In genomic region chr2:11662143-11662906, GRCm38 (mm10) we compare ENCODE assay signal across 34 mouse cellular contexts. TPM values are rescaled to one million over a fixed set of nuclear protein-coding genes. Genes with fewer than 3 reads are reported as not detected.
DNase-seq lines count a peak whose midpoint lies in the region; ATAC-seq and TF ChIP-seq lines count a peak whose summit lies in the region.
"Had no signal": no experiment of that assay in that cellular context is flagged by ENCODE, and none has a peak within 500 bp of the region (broad histone marks: within the 10 kb centered on the region; RNA-seq: fewer than 3 reads in every experiment).

No protein-coding gene starts in this region.

- no peaks in the 10 kb centered on the region for H3K9me3 ChIP-seq in hindbrain, embryonic 14.5 days (ENCODE audit: control insufficient read depth, low read length)
- H3K9me3 ChIP-seq: embryonic facial prominence, embryonic 12.5 days; forebrain, embryonic 12.5 days; limb, embryonic 15.5 days; liver, embryonic 15.5 days; midbrain, embryonic 10.5 days; neural tube, embryonic 15.5 days; stomach, embryonic 15.5 days had no signal

- H3K27ac ChIP-seq in gastrocnemius, adult 2 months: no peak overlapping the region
- H3K27ac ChIP-seq in hindbrain, embryonic 14.5 days: no peak overlapping the region
- H3K27ac ChIP-seq: embryonic facial prominence, embryonic 12.5 days; forebrain, embryonic 12.5 days; left cerebral cortex, adult 2 months; limb, embryonic 15.5 days; liver, embryonic 15.5 days; midbrain, embryonic 10.5 days; neural tube, embryonic 15.5 days; stomach, embryonic 15.5 days had no signal

- H3K27me3 ChIP-seq in hindbrain, embryonic 14.5 days (ENCODE audit: control insufficient read depth, insufficient read depth, low read length): no peaks in the 10 kb centered on the region
- H3K27me3 ChIP-seq: embryonic facial prominence, embryonic 12.5 days; forebrain, embryonic 12.5 days; heart, embryonic 12.5 days; limb, embryonic 15.5 days; liver, embryonic 15.5 days; neural tube, embryonic 15.5 days; stomach, embryonic 15.5 days had no signal

- no peak for TF ChIP-seq CTCF in gastrocnemius, adult 2 months (IDR thresholded peaks at IDR 0.05)

- DNase-seq in spleen, postnatal 36 days (ENCODE audit: low spot score in 2 of 2): peak; percentile 59 to 68
- no peak for DNase-seq in spleen, adult 12 weeks (ENCODE audit: low spot score)
- no peak for DNase-seq in thymus, postnatal 0 days (ENCODE audit: low spot score)
- DNase-seq in gastrocnemius, adult 2 months: no peak
- no peak for DNase-seq in adipocyte (ENCODE audit: low spot score)
- DNase-seq in hindbrain, embryonic 14.5 days (ENCODE audit: low spot score): no peak
- DNase-seq: adrenal gland, postnatal 36 days; cerebellum, adult 11-12 months; cerebellum, postnatal 14 days; heart, postnatal 10 days; kidney, adult 18-20 months; kidney, postnatal 10 days; left cerebral cortex, postnatal 4 days; lung, postnatal 4 days had no signal

- no peak overlapping the region for H3K4me3 ChIP-seq in gastrocnemius, adult 2 months
- no peak overlapping the region for H3K4me3 ChIP-seq in hindbrain, embryonic 14.5 days (replicated peaks; ENCODE audit: low read length)
- H3K4me3 ChIP-seq: embryonic facial prominence, embryonic 12.5 days; forebrain, embryonic 12.5 days; heart, embryonic 12.5 days; left cerebral cortex, adult 2 months; limb, embryonic 15.5 days; liver, embryonic 15.5 days; midbrain, embryonic 10.5 days; neural tube, embryonic 15.5 days; stomach, embryonic 15.5 days had no signal

- no peaks in the 10 kb centered on the region for H3K4me1 ChIP-seq in hindbrain, embryonic 14.5 days (replicated peaks; ENCODE audit: control insufficient read depth, insufficient read depth, low read length)
- H3K4me1 ChIP-seq: embryonic facial prominence, embryonic 12.5 days; forebrain, embryonic 12.5 days; limb, embryonic 15.5 days; liver, embryonic 15.5 days; stomach, embryonic 15.5 days had no signal

- ATAC-seq in activated CD4-positive, CD25-positive, alpha-beta regulatory T cell, adult 4 months: peak; percentile 37
- peak; percentile 59 for ATAC-seq in megakaryocyte, adult 5-6 weeks (ENCODE audit: poor library complexity, severe bottlenecking)
- ATAC-seq in hindbrain, embryonic 14.5 days (ENCODE audit: low FRiP score): no peak
- ATAC-seq: midbrain, embryonic 16.5 days had no signal

- H3K4me2 ChIP-seq in hindbrain, embryonic 14.5 days (replicated peaks): no peak overlapping the region
- H3K4me2 ChIP-seq: embryonic facial prominence, embryonic 12.5 days; forebrain, embryonic 12.5 days; heart, embryonic 12.5 days; limb, embryonic 15.5 days; liver, embryonic 15.5 days; neural tube, embryonic 15.5 days; stomach, embryonic 15.5 days had no signal

- no peak overlapping the region for H3K9ac ChIP-seq in hindbrain, embryonic 14.5 days
- H3K9ac ChIP-seq: embryonic facial prominence, embryonic 12.5 days; forebrain, embryonic 12.5 days; heart, embryonic 12.5 days; limb, embryonic 15.5 days; liver, embryonic 15.5 days; neural tube, embryonic 15.5 days; stomach, embryonic 15.5 days had no signal

- H3K36me3 ChIP-seq in hindbrain, embryonic 14.5 days (replicated peaks; ENCODE audit: control insufficient read depth, insufficient read depth): no peaks in the 10 kb centered on the region
- H3K36me3 ChIP-seq: embryonic facial prominence, embryonic 12.5 days; forebrain, embryonic 12.5 days; heart, embryonic 12.5 days; limb, embryonic 15.5 days; liver, embryonic 15.5 days; midbrain, embryonic 10.5 days; neural tube, embryonic 15.5 days; stomach, embryonic 15.5 days had no signal

- 87% methylated on average over 6 of the region's 6 CpGs for WGBS in hindbrain, embryonic 14.5 days

- intact Hi-C loops in gastrocnemius, adult 2 months (cut with DNase I): loop anchor here (5.0 kb wide), 1 partner anchor 210 kb away; no protein-coding TSS in a partner anchor

RNA-seq across cellular contexts. Expression of gene Il2ra, which starts 19.7 kb away (rescaled TPM):
- 100 to 1,000 TPM; 305 to 312 TPM for polyA plus RNA-seq in activated CD4-positive, CD25-positive, alpha-beta regulatory T cell, adult 4 months (2017; shearing (Covaris generic))
- total RNA-seq in megakaryocyte, adult 5-6 weeks (2015): 0.42 and 0.75 TPM in 2 replicates
- not detected in 2 replicates for total RNA-seq in megakaryocyte, adult 5-6 weeks (2017)
- 46.0 and 51.1 TPM in 2 replicates for polyA plus RNA-seq in thymus, postnatal 0 days (2015; fragmentation: Nextera tagmentation; extraction: Ambion mirVana)
- under 1 TPM; 0.45 to 0.92 TPM for total RNA-seq in gastrocnemius, adult 2 months (2021)
- 0.09 TPM in 1 of 2 replicates, not detected in the other for polyA plus RNA-seq in hindbrain, embryonic 14.5 days (2014; fragmentation: Nextera tagmentation; extraction: Ambion mirVana)
- total RNA-seq: ES-E14; layer of hippocampus, postnatal 10 days; left cerebral cortex, postnatal 4 days had no signal
- polyA plus RNA-seq: C2C12; embryonic facial prominence, embryonic 12.5 days; forebrain, embryonic 12.5 days; heart, embryonic 12.5 days; hindbrain, embryonic 11.5 days; limb, embryonic 15.5 days; liver, embryonic 15.5 days; midbrain, embryonic 10.5 days; neural tube, embryonic 15.5 days had no signal

RNA-seq across cellular contexts. Expression of gene Gm17490, which starts 36.3 kb away (rescaled TPM):
- polyA plus RNA-seq in activated CD4-positive, CD25-positive, alpha-beta regulatory T cell, adult 4 months (2017; shearing (Covaris generic)): not detected
- total RNA-seq in megakaryocyte, adult 5-6 weeks (2015): not detected in 2 replicates
- total RNA-seq in megakaryocyte, adult 5-6 weeks (2017): not detected in 2 replicates
- not detected in 2 replicates for polyA plus RNA-seq in thymus, postnatal 0 days (2015; fragmentation: Nextera tagmentation; extraction: Ambion mirVana)
- not detected for total RNA-seq in gastrocnemius, adult 2 months (2021)
- polyA plus RNA-seq in hindbrain, embryonic 14.5 days (2014; fragmentation: Nextera tagmentation; extraction: Ambion mirVana): not detected in 2 replicates
- total RNA-seq: adrenal gland, postnatal 36 days; ES-E14; gastrocnemius, adult 18-20 months; heart, postnatal 10 days; layer of hippocampus, postnatal 10 days; left cerebral cortex, adult 2 months; left cerebral cortex, postnatal 4 days had no signal
- polyA plus RNA-seq: C2C12; embryonic facial prominence, embryonic 12.5 days; forebrain, embryonic 12.5 days; gonadal fat pad, adult 2 months; heart, embryonic 12.5 days; hindbrain, embryonic 11.5 days; limb, embryonic 15.5 days; liver, embryonic 15.5 days; lung, embryonic 16.5 days; midbrain, embryonic 10.5 days; midbrain, embryonic 16.5 days; neural tube, embryonic 15.5 days; small intestine, adult 2 months; stomach, embryonic 15.5 days had no signal

RNA-seq across cellular contexts. Expression of gene Il15ra, which starts 42.8 kb away (rescaled TPM):
- polyA plus RNA-seq in activated CD4-positive, CD25-positive, alpha-beta regulatory T cell, adult 4 months (2017; shearing (Covaris generic)): 10 to 100 TPM; 23.0 to 24.0 TPM
- total RNA-seq in megakaryocyte, adult 5-6 weeks (2015): 13.5 and 15.4 TPM in 2 replicates
- 9.3 and 11.1 TPM in 2 replicates for total RNA-seq in megakaryocyte, adult 5-6 weeks (2017)
- polyA plus RNA-seq in thymus, postnatal 0 days (2015; fragmentation: Nextera tagmentation; extraction: Ambion mirVana): 33.1 and 34.2 TPM in 2 replicates
- total RNA-seq in gastrocnemius, adult 2 months (2021): 10 to 100 TPM; 29.8 to 38.6 TPM
- 1.4 and 1.5 TPM in 2 replicates for polyA plus RNA-seq in hindbrain, embryonic 14.5 days (2014; fragmentation: Nextera tagmentation; extraction: Ambion mirVana)
- polyA plus RNA-seq: forebrain, embryonic 12.5 days had no signal

RNA-seq across cellular contexts. Expression of gene Rbm17, which starts 58.4 kb away (rescaled TPM):
- polyA plus RNA-seq in activated CD4-positive, CD25-positive, alpha-beta regulatory T cell, adult 4 months (2017; shearing (Covaris generic)): 10 to 100 TPM; 33.1 to 38.5 TPM
- total RNA-seq in megakaryocyte, adult 5-6 weeks (2015): 105 and 115 TPM in 2 replicates
- 122 and 124 TPM in 2 replicates for total RNA-seq in megakaryocyte, adult 5-6 weeks (2017)
- 188 and 189 TPM in 2 replicates for polyA plus RNA-seq in thymus, postnatal 0 days (2015; fragmentation: Nextera tagmentation; extraction: Ambion mirVana)
- total RNA-seq in gastrocnemius, adult 2 months (2021): 10 to 100 TPM; 54.2 to 56.2 TPM
- polyA plus RNA-seq in hindbrain, embryonic 14.5 days (2014; fragmentation: Nextera tagmentation; extraction: Ambion mirVana): 116 and 118 TPM in 2 replicates

Comparison
In these comparisons a context has a peak if more than half of its experiments do, and no peak if none do; other contexts are left out.
1. DNase-seq: peak in spleen, postnatal 36 days (2 of 2); none in spleen, adult 12 weeks (single experiment), thymus, postnatal 0 days (single experiment), gastrocnemius, adult 2 months (single experiment), adipocyte (single experiment) and hindbrain, embryonic 14.5 days (single experiment).
2. RNA of gene Il2ra, which starts 19.7 kb away (polyA plus RNA-seq): 305 to 312 TPM in activated CD4-positive, CD25-positive, alpha-beta regulatory T cell, adult 4 months and 46.0 to 51.1 TPM in thymus, postnatal 0 days; 0.09 TPM in hindbrain, embryonic 14.5 days; every median in the first group is over 10 times any median in the second.